Mouse (Mus musculus) frontal cortex, postnatal 36 days (tissue): ENCODE data around the gene Abca13.

ENCODE experiments used
- DNase-seq, 2 experiments: peaks; one replicate each; pipeline ENCODE4 v3.0.0; 2022; ENCODE audit warnings: low spot score in 2 of 2

The Abca13 gene

DNA sequence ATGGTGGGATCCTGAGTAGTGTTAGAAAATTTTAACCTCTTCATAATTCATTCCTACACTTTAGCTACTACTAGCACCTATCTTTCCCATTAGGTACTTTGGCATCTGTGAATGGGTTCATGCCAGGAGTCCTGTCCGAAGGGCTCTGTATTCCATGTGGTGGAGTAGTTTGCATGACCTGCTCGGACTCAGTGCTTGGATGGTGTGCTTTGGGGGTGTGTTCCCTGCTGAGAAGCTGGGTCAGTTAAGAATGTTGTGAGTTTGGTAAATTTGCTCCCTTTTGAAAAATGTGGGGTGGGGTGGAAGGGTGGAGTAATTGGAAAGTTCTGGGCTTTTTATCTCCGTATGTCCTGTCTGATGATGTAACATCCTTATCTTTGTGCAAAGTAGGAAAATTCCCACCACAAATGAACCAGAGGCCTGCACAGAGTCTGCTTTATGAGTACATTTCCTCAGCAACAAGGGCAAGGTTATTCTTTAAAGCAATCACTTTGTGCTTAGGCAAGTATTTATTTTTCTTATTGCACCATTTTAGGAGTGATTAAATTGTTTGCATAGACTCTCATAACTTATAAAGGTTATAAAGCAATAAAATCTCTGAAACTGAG, 475.0 kb downstream of the Abca13 start:
- DNase-seq = no peak

DNA sequence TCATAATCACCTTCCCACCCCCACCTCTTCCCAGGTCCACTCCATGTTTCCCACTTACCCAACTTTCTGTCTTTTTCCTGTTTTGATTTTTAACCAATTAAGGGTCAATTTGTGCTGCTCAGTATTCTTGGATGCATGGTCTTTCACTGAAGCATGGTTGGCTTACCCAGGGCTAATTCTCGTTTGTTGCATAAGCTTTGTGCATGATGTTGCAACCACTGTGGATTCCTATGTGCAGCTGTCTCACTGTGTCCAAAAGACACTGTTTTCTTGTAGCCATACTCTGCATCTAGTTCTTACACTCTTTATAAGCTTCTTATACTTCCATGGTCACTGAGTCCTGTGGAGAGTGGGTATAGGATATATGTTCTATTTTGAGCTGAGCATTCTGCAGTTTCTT, 477.7 kb downstream of the Abca13 start:
- no peak for DNase-seq

DNA sequence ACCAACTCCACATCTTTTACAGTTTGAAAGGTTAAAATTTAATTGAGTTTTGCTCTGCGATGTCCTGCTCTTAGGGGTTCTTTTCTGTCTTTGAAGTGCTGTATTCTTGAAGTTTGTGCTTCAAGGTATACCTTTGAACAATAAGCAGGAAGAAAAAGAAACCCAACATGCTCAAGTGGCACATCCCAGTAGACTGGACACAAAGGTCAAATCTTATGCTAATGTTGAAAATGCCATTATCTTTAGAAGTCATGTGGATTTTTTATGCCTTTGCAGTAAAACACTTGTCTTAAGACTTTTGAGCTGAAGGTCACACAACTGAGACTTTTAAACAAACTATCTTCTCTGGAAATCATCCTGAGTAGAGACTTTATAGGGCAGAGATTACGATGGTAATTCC, 493.2 kb downstream of the Abca13 start:
- no peak for DNase-seq

DNA sequence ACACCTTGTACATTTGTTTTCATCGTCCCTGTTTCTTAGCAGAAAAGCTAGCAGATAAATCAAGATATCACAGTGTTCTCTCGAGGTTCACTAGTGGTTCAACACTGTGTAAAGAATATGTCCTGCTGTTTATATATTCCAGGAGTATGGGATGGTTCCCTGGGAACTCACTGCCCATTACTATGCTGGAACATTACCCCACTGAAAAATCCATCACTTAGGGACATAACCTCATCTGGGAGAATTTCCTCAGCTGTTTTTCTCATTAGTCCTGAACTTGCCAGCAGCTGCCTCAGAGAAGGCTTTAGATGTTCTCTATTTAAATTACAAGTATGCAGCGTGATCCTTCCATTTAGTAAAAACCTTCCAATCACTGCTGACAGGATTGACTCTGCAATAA, 513.4 kb downstream of the Abca13 start:
- no peak for DNase-seq

DNA sequence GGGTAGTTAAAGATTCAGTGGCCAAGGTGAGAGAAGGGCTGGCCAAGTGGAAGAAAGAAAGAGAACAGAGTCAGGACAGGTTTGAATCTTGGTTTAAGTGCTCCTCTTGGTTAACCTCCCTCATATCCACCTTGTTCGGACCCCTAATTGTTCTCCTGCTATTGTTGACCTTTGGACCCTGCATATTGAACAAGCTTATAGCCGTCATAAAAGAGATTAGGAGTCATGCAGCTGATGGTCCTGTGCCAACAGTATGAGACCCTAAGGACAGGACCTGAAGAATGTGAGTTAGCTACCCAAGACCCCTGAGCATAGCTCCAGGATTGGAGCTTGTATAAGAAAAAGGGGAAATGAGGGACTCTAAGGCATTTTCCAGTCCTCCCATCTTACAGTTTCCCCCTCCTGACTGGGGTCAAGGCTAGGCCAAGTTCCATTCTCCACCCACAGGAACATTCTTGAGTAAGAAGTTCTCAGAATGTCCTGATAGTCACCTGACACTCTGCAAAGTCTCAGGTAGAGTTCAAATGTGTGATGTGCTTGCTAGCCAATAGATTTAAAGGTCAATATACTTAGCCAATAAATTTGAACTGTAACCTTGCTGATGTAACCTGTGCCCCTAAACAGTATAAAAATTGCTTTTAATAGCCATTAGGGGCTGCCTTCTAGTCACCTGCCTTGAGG, 536.2 kb downstream of the Abca13 start:
- no peak for DNase-seq

DNA sequence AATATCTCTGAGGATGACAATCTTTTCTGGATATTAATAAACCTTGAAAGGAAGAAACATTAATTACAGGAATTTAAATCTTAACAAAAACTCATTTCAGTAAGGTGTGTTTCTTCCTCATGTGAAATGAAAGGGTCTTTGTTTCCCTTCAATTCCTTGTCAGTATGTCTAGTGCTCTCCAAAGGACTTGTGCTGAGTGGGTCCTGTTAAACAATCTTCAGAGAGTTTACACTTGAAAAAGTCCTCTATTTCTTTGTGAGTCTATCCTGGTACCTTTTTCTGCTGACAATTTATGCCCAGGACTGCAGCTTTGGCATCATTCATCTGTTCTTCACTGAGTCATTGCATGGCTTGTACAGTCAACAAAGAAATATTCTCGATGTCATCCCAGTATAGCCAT, 539.6 kb downstream of the Abca13 start:
- DNase-seq = no peak
